Mouse (Mus musculus) megakaryocyte, adult 5-6 weeks (primary cell): Measurements from ENCODE around the gene Srgap3. TPM values are rescaled to one million over a fixed set of nuclear protein-coding genes. Genes with fewer than 3 reads are reported as not detected.

Source experiments
- ATAC-seq: 2 replicates; pipeline ENCODE4 v1.8.0; 2016; ENCODE audit warnings: mild to moderate bottlenecking, inconsistent platforms; ENCODE audit not compliant: poor library complexity, severe bottlenecking
- total RNA-seq, 2 experiments: library from RNA; stranded (forward) in 1 of 2; stranded (reverse) in 1 of 2; fragments of 153-499, 151-499 nt in 1 of 2; fragments of 221-1000, 200-1000 nt in 1 of 2; gene quantifications; 2 replicates each; pipeline versions ENCODE4 v1.2.3 to v1.2.4; 2015 to 2017

Gene Srgap3
- total RNA-seq, 2 experiments from 2014 or later, result 2.7 to 3.5 TPM

DNA sequence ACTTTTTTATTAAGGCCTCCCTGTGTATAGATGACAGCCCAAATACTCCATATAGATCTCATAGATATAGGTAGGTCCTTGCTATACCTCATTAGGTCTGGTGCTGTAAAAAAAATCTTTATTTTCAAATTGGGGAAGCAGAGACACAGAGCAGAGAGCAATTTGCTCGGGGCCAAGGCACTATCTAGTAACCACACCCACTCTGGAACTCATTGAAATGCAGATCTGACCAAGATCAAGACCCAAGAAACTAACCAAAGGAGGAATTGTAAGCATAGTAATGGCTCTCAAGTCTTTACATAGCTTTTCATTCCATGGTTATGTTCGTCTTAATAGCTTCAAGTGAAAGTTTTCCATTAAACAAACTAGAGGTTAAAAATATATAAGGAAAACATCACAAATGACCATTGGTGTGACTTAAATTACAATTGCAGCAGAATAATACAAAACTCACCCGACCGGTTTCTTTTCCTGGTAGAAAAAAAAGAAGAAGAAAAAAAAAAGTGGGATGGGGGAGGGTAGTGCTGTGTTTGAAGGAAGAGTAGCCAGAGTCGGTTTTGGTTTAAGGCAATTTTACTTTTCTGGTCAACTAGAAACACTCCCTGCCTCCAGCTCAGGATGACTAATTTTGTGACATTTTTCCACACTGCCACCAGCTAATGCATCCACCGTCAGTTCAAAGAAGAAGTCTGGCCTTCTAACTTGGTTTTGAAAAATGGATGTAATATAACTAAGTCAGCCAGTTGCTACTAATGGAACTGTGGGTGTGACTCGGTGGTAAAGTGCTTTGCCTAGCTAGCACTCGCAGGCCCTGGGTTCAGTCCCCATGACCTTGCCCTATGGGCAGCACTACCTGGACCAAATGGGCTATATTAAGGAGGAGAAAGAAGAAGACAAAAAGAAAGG is 3.4 kb upstream of the Srgap3 start:
- no peak for ATAC-seq

DNA sequence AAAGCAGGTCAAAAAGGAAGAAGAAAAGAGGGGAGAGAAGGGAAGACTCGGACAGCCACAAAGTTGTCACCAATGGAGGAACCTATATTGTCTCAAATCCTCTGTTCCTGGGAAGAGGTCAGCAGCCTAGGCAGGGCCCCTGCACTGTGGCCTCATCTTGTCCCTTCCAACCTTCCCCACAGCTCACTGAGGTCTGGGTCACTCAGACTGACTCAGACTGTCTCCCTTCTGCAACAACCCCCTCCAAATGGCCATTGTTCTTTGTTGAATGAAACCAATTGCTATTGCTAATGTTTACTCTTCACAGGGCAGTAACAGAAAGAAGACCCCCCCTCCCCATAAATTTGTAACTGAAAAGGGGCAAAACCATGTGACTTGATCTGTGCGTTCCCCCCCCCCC is 2.2 kb upstream of the Srgap3 start:
- no peak for ATAC-seq

DNA sequence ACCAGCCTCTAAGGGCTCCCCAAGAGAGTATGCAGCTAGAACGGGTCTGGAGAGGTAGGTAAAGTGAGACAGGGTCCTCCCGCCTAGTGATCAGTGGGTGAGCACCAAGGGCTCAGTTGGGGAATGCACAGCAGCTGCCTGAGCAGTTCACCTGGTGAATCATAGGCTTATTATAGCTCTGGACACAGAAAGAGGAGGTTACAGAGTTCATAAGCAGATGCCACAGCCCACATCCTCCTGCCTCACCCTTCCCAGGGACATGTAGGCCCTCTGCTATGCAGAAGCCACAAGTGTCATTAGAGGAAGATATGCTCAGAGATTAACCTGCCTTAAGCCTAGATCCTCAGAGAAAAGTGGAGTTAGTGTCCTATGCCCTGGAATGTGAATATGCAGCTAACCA is 1.4 kb upstream of the Srgap3 start:
- peak; percentile 43 for ATAC-seq

DNA sequence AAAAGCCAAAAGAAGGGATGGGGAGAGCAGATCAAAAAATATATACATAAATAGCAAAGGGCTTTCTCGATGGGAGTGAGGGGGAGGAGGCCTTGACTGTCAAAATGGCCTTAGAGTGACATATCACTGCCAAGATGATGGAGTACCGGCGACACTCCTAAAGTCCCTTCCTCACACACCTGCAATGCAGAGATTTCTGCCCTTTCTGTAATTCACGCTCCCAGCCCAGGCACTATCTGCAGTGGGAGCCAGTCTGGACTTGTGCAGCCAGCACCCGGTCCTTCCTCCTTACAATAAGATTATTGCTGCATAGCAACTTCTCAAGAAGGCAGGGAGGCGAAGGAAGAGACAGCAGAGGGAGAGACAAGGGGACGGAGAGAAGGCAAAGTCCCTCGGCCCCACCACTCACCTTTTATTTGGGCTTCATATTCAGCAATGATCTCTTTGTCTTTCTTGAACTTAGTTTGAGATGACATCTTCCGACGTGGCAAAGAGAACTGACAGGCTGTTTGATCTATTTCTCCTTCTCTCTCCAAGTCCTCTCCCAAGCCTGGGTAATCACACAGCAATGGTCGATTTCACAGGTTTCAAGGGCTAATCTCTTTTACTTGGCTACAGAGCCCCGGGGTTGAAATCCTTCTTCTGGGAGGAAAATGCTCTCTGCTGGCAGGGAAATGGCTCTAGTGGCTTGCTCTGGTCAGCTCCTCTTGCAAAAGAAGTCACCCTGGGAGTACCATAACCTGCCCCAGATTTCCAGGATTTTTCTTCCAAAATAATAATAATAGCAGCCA is 850 bp downstream of the Srgap3 start:
- no peak for ATAC-seq

GRCm38 (mm10) chr6:112945181-112945751 is 1.8 kb downstream of the Srgap3 start:
- peak; percentile 6 for ATAC-seq

DNA sequence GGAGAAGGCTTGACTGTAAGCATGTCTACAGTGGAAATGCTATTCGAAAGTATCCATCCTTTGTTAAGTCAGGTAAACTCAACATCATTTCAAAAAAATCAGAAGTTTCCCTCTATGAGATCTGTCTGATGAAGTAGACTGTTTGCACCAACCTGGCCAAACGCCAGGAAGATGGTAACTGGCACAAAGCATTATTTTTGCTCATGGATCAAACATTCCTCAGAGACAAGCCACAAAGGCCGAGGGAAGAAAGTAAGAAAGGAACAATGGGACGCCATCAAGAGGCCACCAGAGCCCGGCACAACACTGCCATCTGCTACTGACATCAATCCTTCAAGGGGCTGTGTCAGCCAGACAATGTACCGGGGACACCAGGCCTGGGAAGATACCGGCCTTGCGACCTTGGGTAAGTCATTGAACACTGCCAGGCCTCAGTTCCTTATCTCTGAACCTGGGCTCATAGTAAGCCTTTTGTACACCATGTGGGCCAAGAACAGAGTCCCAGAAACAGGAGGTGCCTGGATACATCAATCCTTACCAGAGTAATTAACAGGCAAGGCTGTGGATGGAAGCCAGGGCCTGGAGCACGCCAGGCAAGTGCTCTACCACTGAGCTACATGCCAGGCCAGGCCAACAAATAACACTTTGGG is 3.3 kb downstream of the Srgap3 start:
- no peak for ATAC-seq

DNA sequence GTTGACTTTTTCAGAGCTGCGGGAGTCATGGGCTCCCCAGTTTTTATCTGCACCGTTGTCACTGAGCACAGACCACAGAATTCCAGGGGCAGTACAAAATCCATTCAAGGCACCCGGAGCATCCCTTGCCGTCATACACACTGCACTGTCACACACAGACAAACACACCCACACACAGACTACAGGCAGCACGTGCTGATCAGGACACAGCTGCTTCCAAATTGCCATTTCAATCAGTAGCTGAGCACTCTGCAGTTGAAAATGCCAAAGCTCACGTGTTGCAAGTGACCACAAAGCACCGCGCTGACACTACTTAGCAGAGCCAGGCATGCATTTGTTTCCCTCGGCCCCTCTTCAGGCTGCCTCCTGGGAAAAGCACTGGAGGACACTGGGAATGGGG is 7.8 kb downstream of the Srgap3 start:
- no peak for ATAC-seq

GRCm38 (mm10) chr6:112937791-112938190 is 9.3 kb downstream of the Srgap3 start:
- ATAC-seq, result no peak

GRCm38 (mm10) chr6:112934501-112934900 is 12.6 kb downstream of the Srgap3 start:
- no peak for ATAC-seq

- no peak for ATAC-seq
Measured at GRCm38 (mm10) chr6:112932611-112933010, 14.5 kb downstream of the Srgap3 start.

DNA sequence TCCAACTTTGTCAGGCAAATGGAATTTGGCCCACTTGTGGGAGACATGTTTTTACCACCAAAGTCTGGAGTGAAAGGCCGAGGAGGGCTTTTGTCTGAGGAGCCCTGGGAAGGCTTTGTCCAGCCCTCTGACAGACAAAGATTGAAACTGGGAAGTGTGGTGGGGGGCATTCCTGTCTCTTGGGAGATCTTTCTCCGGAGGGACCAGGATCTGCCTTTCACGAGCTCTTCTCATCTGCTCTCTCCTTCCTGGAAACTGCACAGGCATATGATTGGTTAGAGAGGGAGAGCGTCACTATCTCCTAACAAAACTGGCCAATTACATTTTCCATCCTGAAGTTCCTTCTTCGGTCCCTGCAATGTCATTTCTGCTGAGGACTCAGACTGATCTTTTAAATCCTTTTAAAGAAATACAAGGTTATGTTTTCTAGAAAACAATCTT is 17.0 kb downstream of the Srgap3 start:
- peak; percentile 53; the same call in 1 of the 2 replicates for ATAC-seq

DNA sequence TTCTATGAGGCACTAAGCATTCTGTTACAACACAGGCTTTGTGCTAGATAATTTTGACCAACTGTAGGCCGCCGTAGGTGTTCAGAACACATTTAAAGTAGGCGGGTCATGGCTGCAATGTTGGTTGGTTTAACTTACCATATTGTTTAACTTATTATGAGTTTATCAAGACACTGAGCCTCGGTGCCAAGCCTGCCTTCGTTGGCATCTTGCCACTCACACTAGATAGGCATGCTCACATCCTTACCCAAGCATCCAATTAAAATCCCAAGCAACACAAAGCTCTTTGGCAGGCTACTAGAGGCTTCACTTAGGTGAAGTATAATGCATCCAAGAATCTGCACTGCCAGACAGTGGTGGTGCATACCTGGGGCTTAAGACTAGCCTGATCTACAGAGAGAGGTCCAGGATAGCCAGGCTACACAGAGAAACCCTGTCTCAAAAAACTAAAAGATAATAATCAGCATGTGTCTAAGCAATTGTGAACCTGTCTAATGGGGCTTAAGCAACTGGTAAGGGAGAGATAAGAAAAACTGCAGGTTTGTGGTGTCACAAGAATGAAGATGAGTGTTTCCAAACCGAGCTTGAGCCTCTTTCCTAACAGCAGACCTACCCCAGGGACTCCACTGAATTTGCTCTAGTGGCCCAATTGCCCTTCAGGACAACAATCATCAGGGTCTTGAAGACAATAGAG is 17.6 kb downstream of the Srgap3 start:
- peak; percentile 49 for ATAC-seq

- ATAC-seq, result peak; percentile 37
Measured at GRCm38 (mm10) chr6:112928841-112929240, 18.2 kb downstream of the Srgap3 start.

DNA sequence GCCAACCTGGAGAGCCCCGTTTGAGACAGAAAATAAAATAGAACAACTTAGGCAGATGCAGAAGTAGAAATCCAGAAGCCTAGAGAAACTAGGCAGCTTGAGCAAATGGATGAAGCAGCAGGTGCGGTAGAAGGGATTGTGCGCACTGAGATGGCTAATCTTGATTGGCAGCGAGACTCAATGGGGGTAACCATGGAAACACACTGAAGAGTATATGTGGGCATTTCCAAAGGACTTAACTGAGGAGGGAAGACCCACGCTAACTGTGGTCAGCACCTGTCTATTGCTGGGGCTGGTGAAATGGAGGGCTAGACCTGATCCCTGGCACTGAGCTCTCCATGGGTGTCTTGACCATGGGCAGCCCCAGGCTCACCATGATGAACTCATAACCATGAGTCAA is 19.7 kb downstream of the Srgap3 start:
- ATAC-seq, result no peak

GRCm38 (mm10) chr6:112926011-112926410 is 21.1 kb downstream of the Srgap3 start:
- ATAC-seq, result no peak

GRCm38 (mm10) chr6:112925234-112925975 is 21.7 kb downstream of the Srgap3 start:
- ATAC-seq, result no peak

GRCm38 (mm10) chr6:112924606-112925141 is 22.4 kb downstream of the Srgap3 start:
- no peak for ATAC-seq

DNA sequence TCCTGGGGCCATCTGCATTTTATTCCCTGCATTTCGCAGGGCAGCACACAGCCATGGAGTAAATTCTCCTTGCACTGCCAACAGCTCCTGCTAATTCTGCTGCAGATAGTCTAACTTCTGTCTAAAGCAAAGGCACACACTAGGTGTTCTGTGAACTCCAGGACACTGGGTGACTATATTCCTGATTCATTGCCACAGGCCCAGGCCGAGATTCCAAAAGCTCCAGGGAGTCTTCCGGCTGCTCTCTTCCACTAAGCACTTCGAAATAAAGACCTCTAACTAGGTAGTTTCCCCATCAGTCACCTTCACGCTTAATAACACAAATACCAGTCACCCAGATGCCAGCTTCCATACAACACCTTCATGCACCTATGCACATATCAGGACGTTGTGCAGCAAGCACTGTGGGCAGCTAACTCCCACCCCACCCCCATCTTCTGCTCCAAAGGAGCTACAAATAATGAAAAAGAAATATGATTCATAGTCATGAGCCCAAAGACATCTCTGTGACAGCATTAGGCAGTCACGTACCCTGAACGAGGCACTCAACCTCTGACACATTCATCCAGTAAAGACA is 26.4 kb downstream of the Srgap3 start:
- no peak for ATAC-seq

DNA sequence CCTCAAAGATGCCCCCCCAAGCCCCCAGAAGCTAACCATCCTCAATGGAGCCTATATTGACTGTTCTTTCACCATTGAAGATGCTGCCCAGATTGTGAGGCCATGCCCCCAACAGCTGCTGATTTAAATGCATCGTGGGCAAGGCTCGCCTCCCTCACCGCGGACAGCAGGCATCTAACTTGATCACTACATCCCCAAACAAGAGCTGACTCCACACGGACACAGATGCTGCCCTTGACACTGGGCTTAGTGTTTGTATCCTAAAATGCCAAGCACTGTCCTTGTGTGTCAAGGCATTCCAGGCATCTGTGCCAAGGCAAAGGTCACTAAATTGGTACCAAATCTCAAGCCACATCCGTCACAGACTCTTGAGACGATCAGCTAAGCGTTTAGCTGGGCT is 29.3 kb downstream of the Srgap3 start:
- ATAC-seq, result no peak
